Mouse (Mus musculus) heart, postnatal 0 days (tissue): ENCODE measurements at regions not wholly inside any gene's neighbourhood (a gene's known extent, or its start where the extent isn't known, plus 50 kb on each side); places are given as distances from the start of the nearest gene placed in this dataset.

Source experiments
- CTCF ChIP-seq: IDR thresholded peaks from 2 replicates; pipeline ENCODE4 v1.5.1; 2016; ENCODE audit warnings: antibody characterized with exemption, control low read depth, low read depth
- EP300 ChIP-seq: IDR thresholded peaks from 2 replicates; pipeline ENCODE4 v1.6.1; 2016; ENCODE audit warnings: antibody characterized with exemption, low read depth

DNA sequence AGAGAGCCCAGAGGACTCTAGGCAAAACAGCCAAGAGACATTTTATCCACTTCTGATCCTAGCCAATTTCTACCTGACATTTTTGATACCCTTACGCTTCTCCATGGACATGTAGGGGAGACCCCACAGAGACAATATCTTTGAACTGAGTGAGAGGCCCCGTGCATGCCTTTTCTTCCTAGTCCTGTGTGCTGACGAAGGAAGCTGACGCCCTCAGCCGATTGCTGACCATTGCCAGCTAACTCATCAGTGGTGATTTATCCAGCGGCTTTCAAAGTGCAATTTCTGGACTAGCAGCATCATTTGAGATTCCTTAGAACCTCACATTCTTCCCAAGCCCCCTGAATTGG, 102.5 kb upstream of the Cwc22 start:
- TF ChIP-seq CTCF (no peak), EP300 (no peak)
